Mouse (Mus musculus) forebrain, embryonic 15.5 days (tissue): ENCODE measurements at regions not wholly inside any gene's neighbourhood (a gene's known extent, or its start where the extent isn't known, plus 50 kb on each side); places are given as distances from the start of the nearest gene placed in this dataset.

ENCODE experiments used
- ATAC-seq: fragments of 200-750 bp; cut with Nextera tagmentation; replicated peaks from 2 replicates; pipeline ENCODE4 v1.8.0; 2017; ENCODE audit warnings: mild to moderate bottlenecking, moderate TSS enrichment, moderate library complexity
- H3K27ac ChIP-seq: fragments of 300-500 bp; sonication (generic); replicated peaks from 2 replicates; pipeline ENCODE4 v1.5.1; 2015; ENCODE audit warnings: mild to moderate bottlenecking, inconsistent platforms
- H3K27me3 ChIP-seq: fragments of 300-500 bp; sonication (generic); 2 replicates; pipeline ENCODE4 v1.6.1; 2015; ENCODE audit warnings: inconsistent platforms
- H3K36me3 ChIP-seq: fragments of 300-500 bp; sonication (generic); 2 replicates; pipeline ENCODE4 v1.6.1; 2015; ENCODE audit warnings: mild to moderate bottlenecking, inconsistent platforms
- H3K4me1 ChIP-seq: fragments of 300-500 bp; sonication (generic); 2 replicates; pipeline ENCODE4 v1.6.1; 2015; ENCODE audit warnings: inconsistent platforms
- H3K4me2 ChIP-seq: fragments of 300-500 bp; sonication (generic); replicated peaks from 2 replicates; pipeline ENCODE4 v1.6.1; 2015; ENCODE audit warnings: mild to moderate bottlenecking, inconsistent platforms
- H3K4me3 ChIP-seq: fragments of 300-500 bp; sonication (generic); 2 replicates; pipeline ENCODE4 v1.5.1; 2015; ENCODE audit warnings: mild to moderate bottlenecking, inconsistent platforms
- H3K9ac ChIP-seq: fragments of 300-500 bp; sonication (generic); replicated peaks from 2 replicates; pipeline ENCODE4 v1.6.1; 2015; ENCODE audit warnings: mild to moderate bottlenecking, inconsistent platforms
- H3K9me3 ChIP-seq: fragments of 300-500 bp; sonication (generic); 2 replicates; pipeline ENCODE4 v1.6.1; 2016; ENCODE audit warnings: inconsistent platforms
- WGBS: fragments of 180-500 bp; shearing (Covaris S2); methylation state at CpG from one replicate; pipeline ENCODE4 v1.1.7; 2015; ENCODE audit warnings: mixed read lengths; 5-methylcytosine and 5-hydroxymethylcytosine counted together

GRCm38 (mm10) chr15:97465366-97465765, 218.3 kb upstream of the Amigo2 start:
- no peak overlapping the region for H3K4me3 ChIP-seq
- H3K9ac ChIP-seq: no peak overlapping the region
- no peaks in the 10 kb centered on the region for H3K27me3 ChIP-seq
- no peak for ATAC-seq
- H3K9me3 ChIP-seq: no peaks in the 10 kb centered on the region
- H3K4me1 ChIP-seq: no peaks in the 10 kb centered on the region
- WGBS: 93% methylated on average over 8 of the region's 8 CpGs
- no peaks in the 10 kb centered on the region for H3K36me3 ChIP-seq
- no peak overlapping the region for H3K27ac ChIP-seq
- no peak overlapping the region for H3K4me2 ChIP-seq

DNA sequence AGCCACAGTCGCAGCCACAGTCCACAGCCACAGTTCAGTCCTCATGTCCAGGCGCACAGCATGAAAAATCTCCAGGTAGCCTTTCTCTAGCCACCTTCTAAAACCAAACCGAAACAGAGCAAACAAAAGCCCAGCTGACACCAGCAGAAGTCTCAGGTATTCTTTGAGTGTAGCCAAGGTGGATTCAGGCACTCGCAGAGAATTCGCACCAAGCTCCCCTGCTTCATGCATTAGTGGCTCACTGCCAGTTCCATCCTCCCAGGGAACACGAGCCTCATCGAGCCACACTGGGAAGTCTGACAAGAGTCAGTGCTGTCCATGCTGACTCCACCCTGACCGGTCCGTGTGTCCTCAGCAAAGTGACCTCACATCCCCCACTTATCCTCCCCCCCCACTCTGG, 217.7 kb upstream of the Amigo2 start:
- no peak overlapping the region for H3K27ac ChIP-seq
- H3K4me2 ChIP-seq: no peak overlapping the region
- no peak for ATAC-seq
- no peak overlapping the region for H3K4me3 ChIP-seq
- H3K9ac ChIP-seq: no peak overlapping the region
- H3K27me3 ChIP-seq: no peaks in the 10 kb centered on the region
- H3K4me1 ChIP-seq: no peaks in the 10 kb centered on the region
- no peaks in the 10 kb centered on the region for H3K36me3 ChIP-seq
- 92% methylated on average over 9 of the region's 9 CpGs for WGBS
- H3K9me3 ChIP-seq: no peaks in the 10 kb centered on the region

GRCm38 (mm10) chr15:97462587-97462986, 215.5 kb upstream of the Amigo2 start:
- Histone ChIP-seq H3K4me2 (no peak overlapping the region), H3K27ac (no peak overlapping the region), H3K4me1 (no peaks in the 10 kb centered on the region), H3K9ac (no peak overlapping the region), H3K9me3 (no peaks in the 10 kb centered on the region), H3K27me3 (no peaks in the 10 kb centered on the region), H3K4me3 (no peak overlapping the region), H3K36me3 (no peaks in the 10 kb centered on the region)
- ATAC-seq: no peak
- WGBS: 79% methylated on average over 2 of the region's 2 CpGs

GRCm38 (mm10) chr15:97462006-97462405, 214.9 kb upstream of the Amigo2 start:
- 87% methylated on average over 7 of the region's 7 CpGs for WGBS
- Histone ChIP-seq H3K9ac (no peak overlapping the region), H3K4me3 (no peak overlapping the region), H3K27ac (no peak overlapping the region), H3K4me2 (no peak overlapping the region), H3K27me3 (no peaks in the 10 kb centered on the region), H3K36me3 (no peaks in the 10 kb centered on the region), H3K9me3 (no peaks in the 10 kb centered on the region), H3K4me1 (no peaks in the 10 kb centered on the region)
- ATAC-seq: no peak

GRCm38 (mm10) chr15:97461060-97461459, 214.0 kb upstream of the Amigo2 start:
- Histone ChIP-seq H3K4me2 (no peak overlapping the region), H3K27me3 (no peaks in the 10 kb centered on the region), H3K27ac (no peak overlapping the region), H3K9me3 (no peaks in the 10 kb centered on the region), H3K4me3 (no peak overlapping the region), H3K9ac (no peak overlapping the region), H3K4me1 (no peaks in the 10 kb centered on the region), H3K36me3 (no peaks in the 10 kb centered on the region)
- 80% methylated on average over 7 of the region's 7 CpGs for WGBS
- ATAC-seq: no peak

DNA sequence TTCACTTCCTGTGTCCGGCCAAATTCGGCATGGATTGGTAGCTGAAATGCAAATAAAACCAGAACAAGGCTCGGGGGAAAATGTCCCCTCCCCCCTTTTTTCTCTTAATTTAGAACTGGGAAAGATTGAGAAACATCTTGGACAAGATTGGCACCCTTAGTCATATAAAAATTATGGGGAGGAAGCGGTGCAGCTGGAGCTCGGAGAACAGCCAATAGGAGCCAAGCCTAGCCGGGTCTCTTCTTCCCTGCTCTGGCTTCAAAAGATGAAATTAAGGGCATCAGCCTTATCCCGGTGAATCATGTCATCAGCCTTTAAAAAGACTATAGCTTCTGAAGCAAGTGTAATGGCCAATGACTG, 213.3 kb upstream of the Amigo2 start:
- Histone ChIP-seq H3K27me3 (no peaks in the 10 kb centered on the region), H3K4me1 (no peaks in the 10 kb centered on the region), H3K36me3 (no peaks in the 10 kb centered on the region), H3K27ac (no peak overlapping the region), H3K4me3 (no peak overlapping the region), H3K9me3 (no peaks in the 10 kb centered on the region), H3K9ac (no peak overlapping the region), H3K4me2 (no peak overlapping the region)
- 88% methylated on average over 7 of the region's 7 CpGs for WGBS
- ATAC-seq: no peak

DNA sequence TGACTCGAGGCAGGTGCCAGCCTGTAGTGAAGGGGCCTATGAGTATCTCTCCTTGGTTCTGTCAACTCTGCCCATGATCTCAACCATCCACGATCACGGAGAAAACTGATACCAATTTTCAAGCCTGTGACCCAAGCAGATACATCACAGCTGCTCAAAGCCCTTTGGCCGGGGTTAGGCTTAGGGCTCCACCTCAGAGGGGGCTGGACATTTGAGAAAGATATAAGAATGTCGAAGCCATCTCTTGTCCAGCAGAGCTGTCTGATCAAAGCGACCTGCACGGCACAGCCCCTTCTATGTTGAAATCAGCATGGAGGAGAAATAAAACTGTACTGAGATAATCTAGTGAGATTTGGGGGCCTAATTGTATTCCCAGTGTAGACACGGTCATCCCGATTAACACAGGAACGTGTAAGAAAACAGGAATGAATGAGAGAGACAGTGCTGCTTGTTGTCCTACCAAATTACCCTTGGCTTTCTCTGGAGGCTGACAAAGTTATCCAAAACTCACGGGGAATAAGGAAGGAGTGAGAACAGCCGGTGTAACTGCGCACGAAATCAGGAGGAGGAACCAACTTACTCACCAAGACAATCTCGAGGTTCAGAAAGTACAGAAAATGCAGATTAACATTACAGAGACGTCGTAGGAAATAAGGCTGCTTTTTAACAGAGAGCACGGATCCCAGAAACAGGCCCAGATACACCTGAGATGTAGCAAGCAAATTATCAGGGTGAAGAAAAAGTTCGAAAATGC, 212.7 kb upstream of the Amigo2 start:
- Histone ChIP-seq H3K4me3 (no peak overlapping the region), H3K9ac (no peak overlapping the region), H3K27me3 (no peaks in the 10 kb centered on the region), H3K4me1 (no peaks in the 10 kb centered on the region), H3K27ac (no peak overlapping the region), H3K9me3 (no peaks in the 10 kb centered on the region), H3K4me2 (no peak overlapping the region), H3K36me3 (no peaks in the 10 kb centered on the region)
- no peak for ATAC-seq
- WGBS: 93% methylated on average over 19 of the region's 19 CpGs

GRCm38 (mm10) chr15:97458748-97459221, 211.7 kb upstream of the Amigo2 start:
- Histone ChIP-seq H3K4me1 (no peaks in the 10 kb centered on the region), H3K27ac (no peak overlapping the region), H3K9me3 (no peaks in the 10 kb centered on the region), H3K4me3 (no peak overlapping the region), H3K36me3 (no peaks in the 10 kb centered on the region), H3K27me3 (no peaks in the 10 kb centered on the region), H3K9ac (no peak overlapping the region), H3K4me2 (no peak overlapping the region)
- 68% methylated on average over 11 of the region's 11 CpGs for WGBS
- no peak for ATAC-seq

GRCm38 (mm10) chr15:97458139-97458747, 211.2 kb upstream of the Amigo2 start:
- no peak for ATAC-seq
- 0 out of 2 replicates have a peak overlapping the region, but pooled peaks have one; percentile 1 for H3K4me3 ChIP-seq

DNA sequence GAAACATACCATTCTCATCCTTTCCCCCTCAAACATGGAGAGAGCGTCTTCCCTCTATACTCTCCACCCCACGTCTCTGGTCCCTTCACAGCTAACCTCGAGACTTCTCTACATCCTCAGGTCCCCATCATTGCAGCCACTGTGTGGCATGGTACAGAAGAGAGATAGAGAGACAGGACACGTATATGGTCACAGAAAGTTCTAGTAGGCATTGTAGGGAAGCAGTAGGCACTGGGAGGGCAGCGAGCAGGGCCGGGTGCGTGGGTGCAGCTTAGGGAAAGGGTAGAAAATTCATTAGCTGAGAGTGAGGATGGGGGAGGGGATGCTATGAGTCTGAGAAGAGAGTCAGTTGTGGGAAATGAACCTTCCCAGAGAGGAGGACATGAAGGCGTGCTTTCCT, 210.4 kb upstream of the Amigo2 start:
- H3K36me3 ChIP-seq: no peaks in the 10 kb centered on the region

More at GRCm38 (mm10) chr15:97458139-97458747, 211.2 kb upstream of the Amigo2 start:
- Histone ChIP-seq H3K4me2 (no peak overlapping the region), H3K36me3 (no peaks in the 10 kb centered on the region), H3K9ac (no peak overlapping the region), H3K9me3 (no peaks in the 10 kb centered on the region), H3K27ac (no peak overlapping the region), H3K4me1 (no peaks in the 10 kb centered on the region), H3K27me3 (no peaks in the 10 kb centered on the region)
- WGBS: 49% methylated on average over 17 of the region's 17 CpGs

DNA sequence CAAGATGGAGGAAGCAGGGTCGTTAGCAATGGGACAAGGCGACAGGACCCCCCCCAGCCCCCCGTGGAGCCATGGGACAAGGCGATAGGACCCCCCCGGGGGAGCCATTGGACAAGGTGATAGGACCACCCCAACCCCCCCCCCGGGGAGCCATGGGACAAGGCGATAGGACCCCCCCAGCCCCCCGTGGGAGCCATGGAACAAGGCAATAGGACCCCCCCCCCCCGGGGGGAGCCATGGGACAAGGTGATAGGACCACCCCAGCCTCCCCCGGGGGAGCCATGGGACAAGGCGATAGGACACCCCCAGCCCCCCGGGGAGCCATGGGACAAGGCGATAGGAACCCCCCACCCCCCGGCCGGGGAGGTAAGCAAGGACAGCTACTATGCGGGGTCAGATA, 209.9 kb upstream of the Amigo2 start:
- 93% methylated on average over 16 of the region's 16 CpGs for WGBS

More for the DNA sequence above, 210.4 kb upstream of the Amigo2 start:
- H3K4me1 ChIP-seq: no peaks in the 10 kb centered on the region
- H3K9ac ChIP-seq: no peak overlapping the region
- H3K27ac ChIP-seq: no peak overlapping the region
- no peak overlapping the region for H3K4me3 ChIP-seq
- no peak for ATAC-seq
- no peak overlapping the region for H3K4me2 ChIP-seq
- no peaks in the 10 kb centered on the region for H3K27me3 ChIP-seq
- H3K9me3 ChIP-seq: no peaks in the 10 kb centered on the region
- 85% methylated on average over 8 of the region's 8 CpGs for WGBS

GRCm38 (mm10) chr15:97455672-97456071, 208.6 kb upstream of the Amigo2 start:
- no peak overlapping the region for H3K9ac ChIP-seq
- WGBS: 76% methylated on average over 5 of the region's 5 CpGs
- H3K4me3 ChIP-seq: no peak overlapping the region
- H3K36me3 ChIP-seq: no peaks in the 10 kb centered on the region
- H3K4me1 ChIP-seq: no peaks in the 10 kb centered on the region
- H3K27ac ChIP-seq: no peak overlapping the region
- no peaks in the 10 kb centered on the region for H3K27me3 ChIP-seq
- no peak for ATAC-seq
- H3K4me2 ChIP-seq: no peak overlapping the region
- no peaks in the 10 kb centered on the region for H3K9me3 ChIP-seq

More for the DNA sequence above, 209.9 kb upstream of the Amigo2 start:
- H3K4me1 ChIP-seq: no peaks in the 10 kb centered on the region
- no peaks in the 10 kb centered on the region for H3K27me3 ChIP-seq
- no peaks in the 10 kb centered on the region for H3K9me3 ChIP-seq
- no peak for ATAC-seq
- no peak overlapping the region for H3K4me2 ChIP-seq
- H3K27ac ChIP-seq: no peak overlapping the region
- H3K36me3 ChIP-seq: no peaks in the 10 kb centered on the region
- H3K4me3 ChIP-seq: no peak overlapping the region
- H3K9ac ChIP-seq: no peak overlapping the region

DNA sequence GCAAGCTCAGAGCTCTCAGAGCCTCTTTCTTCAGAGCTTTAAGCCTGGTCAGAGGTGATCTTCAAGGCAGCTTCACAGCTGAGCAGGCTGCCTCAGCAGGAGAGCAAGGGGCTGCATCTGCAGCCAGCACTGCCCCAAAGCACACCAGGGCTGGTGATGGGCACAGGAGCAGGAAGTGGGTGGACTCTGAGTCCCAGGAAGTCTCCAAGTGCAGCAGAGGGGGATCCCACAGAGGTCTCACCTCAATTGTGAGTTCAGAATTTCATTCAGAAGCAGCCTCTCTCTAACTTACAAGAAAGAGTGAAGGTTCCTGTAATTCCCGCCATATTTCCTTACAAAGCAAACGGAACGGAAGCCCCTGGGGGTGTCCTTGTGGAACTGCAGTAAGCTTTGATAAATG, 202.6 kb upstream of the Amigo2 start:
- WGBS: 94% methylated on average over 3 of the region's 3 CpGs
- Histone ChIP-seq H3K27me3 (no peaks in the 10 kb centered on the region), H3K9ac (no peak overlapping the region), H3K36me3 (no peaks in the 10 kb centered on the region), H3K4me2 (no peak overlapping the region), H3K4me1 (no peaks in the 10 kb centered on the region), H3K27ac (no peak overlapping the region), H3K4me3 (no peak overlapping the region), H3K9me3 (no peaks in the 10 kb centered on the region)
- no peak for ATAC-seq
